ENCODE assay signal across 9 mouse cellular contexts in the genomic region with DNA sequence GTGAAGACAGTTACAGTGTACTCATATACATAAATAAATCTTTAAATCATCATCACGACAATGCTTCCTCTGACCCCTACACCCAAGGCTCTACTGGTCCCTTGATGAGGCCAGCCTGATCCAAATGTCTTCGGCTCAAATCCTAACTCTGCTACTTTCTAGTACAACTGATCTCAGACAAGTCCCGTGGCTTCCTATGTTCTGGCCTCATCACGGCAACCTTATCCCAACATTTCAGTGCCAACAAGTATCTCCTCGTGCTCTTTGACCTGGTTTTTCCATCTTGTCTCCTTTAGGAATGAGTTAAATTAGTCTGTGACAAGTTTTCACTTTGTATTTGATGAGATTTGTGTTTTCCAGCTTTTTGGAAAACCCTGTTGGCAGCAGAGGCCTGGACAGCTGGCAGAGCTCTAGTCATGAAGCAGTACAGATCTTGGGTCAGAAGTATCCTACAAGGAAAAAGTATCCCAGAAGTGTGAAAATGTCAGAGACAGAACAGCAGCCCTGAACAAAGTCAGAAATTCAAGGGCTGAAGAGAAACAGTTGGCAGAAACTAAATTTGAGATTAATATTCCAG. TPM values are rescaled to one million over a fixed set of nuclear protein-coding genes. Genes with fewer than 3 reads are reported as not detected.
DNase-seq lines count a peak whose midpoint lies in the region; ATAC-seq and TF ChIP-seq lines count a peak whose summit lies in the region.
"Had no signal": no experiment of that assay in that cellular context is flagged by ENCODE, and none has a peak within 500 bp of the region (broad histone marks: within the 10 kb centered on the region; RNA-seq: fewer than 3 reads in every experiment).

No protein-coding gene starts in this region.

- peak overlapping the region; percentile 13; the same call in 1 of the 2 replicates for H3K4me2 ChIP-seq in kidney, embryonic 14.5 days (replicated peaks; ENCODE audit: low read depth, low read length)
- peak overlapping the region; percentile 57 for H3K4me2 ChIP-seq in heart, embryonic 13.5 days
- peak overlapping the region; percentile 76 for H3K4me2 ChIP-seq in liver, embryonic 15.5 days

- DNase-seq in kidney, postnatal 14 days = no peak
- no peak for DNase-seq in MEL (ENCODE audit: low read depth, low spot score)
- no peak for DNase-seq in left cerebral cortex, adult 11 months (ENCODE audit: low spot score)
- DNase-seq in ovary, adult 18-20 months (ENCODE audit: low spot score) = no peak
- no peak for DNase-seq in frontal cortex, postnatal 36 days (ENCODE audit: low spot score in 2 of 2)

- TF ChIP-seq CTCF in MEL (IDR thresholded peaks at IDR 0.05 in 2 of 3, conservative IDR thresholded peaks at IDR 0.05 in 1 of 3; ENCODE audit: control insufficient read depth in 1 of 3, insufficient read depth in 1 of 3, low read depth in 2 of 3, low read length in 3 of 3, poor library complexity in 1 of 3, severe bottlenecking in 1 of 3) = no peak

- no peak for ATAC-seq in kidney, embryonic 14.5 days (ENCODE audit: low FRiP score, low TSS enrichment)
- ATAC-seq in heart, embryonic 13.5 days (ENCODE audit: extremely low read depth, insufficient number of reproducible peaks, low FRiP score, low TSS enrichment) = no peak
- no peak for ATAC-seq in liver, embryonic 15.5 days (ENCODE audit: insufficient read depth)

- no peaks in the 10 kb centered on the region for H3K9me3 ChIP-seq in kidney, embryonic 14.5 days (ENCODE audit: control insufficient read depth, low read length)
- no peaks in the 10 kb centered on the region for H3K9me3 ChIP-seq in MEL (replicated peaks; ENCODE audit: insufficient read depth, low read length)
- no peaks in the 10 kb centered on the region for H3K9me3 ChIP-seq in heart, embryonic 13.5 days
- no peaks in the 10 kb centered on the region for H3K9me3 ChIP-seq in liver, embryonic 15.5 days (replicated peaks)

- peaks cover 6% of the 10 kb centered on the region; the same call in 1 of the 2 replicates for H3K4me1 ChIP-seq in kidney, embryonic 14.5 days (ENCODE audit: control insufficient read depth, insufficient read depth, low read length)
- H3K4me1 ChIP-seq in MEL (ENCODE audit: control insufficient read depth in 1 of 2, insufficient read depth in 2 of 2, low read length in 2 of 2) = peaks cover 4 to 7% of the 10 kb centered on the region in 2 experiments; a peak in 2 of 4 replicates
- H3K4me1 ChIP-seq in heart, embryonic 13.5 days = peaks cover 38% of the 10 kb centered on the region
- peaks cover 25% of the 10 kb centered on the region for H3K4me1 ChIP-seq in liver, embryonic 15.5 days (replicated peaks)

- TF ChIP-seq POLR2A in MEL (IDR thresholded peaks at IDR 0.05; ENCODE audit: control insufficient read depth in 1 of 2, insufficient read depth in 1 of 2, low read depth in 1 of 2, low read length in 2 of 2, poor library complexity in 1 of 2) = no peak

- H3K9ac ChIP-seq in kidney, embryonic 14.5 days (ENCODE audit: low read depth, low read length) = no peak overlapping the region; the same call in 1 of the 2 replicates
- peak overlapping the region; percentile 67 for H3K9ac ChIP-seq in MEL (ENCODE audit: control insufficient read depth, low read depth, low read length, poor library complexity, severe bottlenecking)
- peak overlapping the region; percentile 74 for H3K9ac ChIP-seq in heart, embryonic 13.5 days
- H3K9ac ChIP-seq in liver, embryonic 15.5 days = no peak overlapping the region

- no peaks in the 10 kb centered on the region for H3K79me2 ChIP-seq in MEL (ENCODE audit: control insufficient read depth, insufficient read depth, low read length, poor library complexity)

- WGBS in kidney, embryonic 14.5 days = 87% methylated on average over 5 of the region's 5 CpGs
- 77% methylated on average over 5 of the region's 5 CpGs for WGBS in heart, embryonic 13.5 days
- 79% methylated on average over 5 of the region's 5 CpGs for WGBS in liver, embryonic 15.5 days (ENCODE audit: insufficient replicate concordance)

- TF ChIP-seq EP300 in MEL (IDR thresholded peaks at IDR 0.05; ENCODE audit: low read depth in 1 of 2, low read length in 2 of 2) = no peak

- peaks cover 31% of the 10 kb centered on the region for H3K36me3 ChIP-seq in kidney, embryonic 14.5 days (ENCODE audit: control insufficient read depth, insufficient read depth, low read length)
- H3K36me3 ChIP-seq in MEL (ENCODE audit: control insufficient read depth in 1 of 2, insufficient read depth in 2 of 2, low read length in 2 of 2) = peaks cover 0 to 4% of the 10 kb centered on the region in 2 experiments; a peak in 2 of 4 replicates
- peaks cover 48% of the 10 kb centered on the region for H3K36me3 ChIP-seq in heart, embryonic 13.5 days
- H3K36me3 ChIP-seq in liver, embryonic 15.5 days (replicated peaks) = 0 out of 2 replicates have a peak, but pooled peaks cover 4% of the 10 kb centered on the region

- peak overlapping the region; percentile 84; the same call in 1 of the 2 replicates for H3K27ac ChIP-seq in kidney, embryonic 14.5 days (ENCODE audit: low read depth, low read length)
- H3K27ac ChIP-seq in MEL (ENCODE audit: control insufficient read depth, low read depth, low read length) = peak overlapping the region; percentile 76
- H3K27ac ChIP-seq in heart, embryonic 13.5 days (replicated peaks) = peak overlapping the region; percentile 90
- peak overlapping the region; percentile 76 for H3K27ac ChIP-seq in liver, embryonic 15.5 days (replicated peaks)

- TF ChIP-seq RAD21 in MEL (IDR thresholded peaks at IDR 0.05; ENCODE audit: low read depth, low read length) = no peak

- no peaks in the 10 kb centered on the region for H3K27me3 ChIP-seq in kidney, embryonic 14.5 days (ENCODE audit: control insufficient read depth, insufficient read depth, low read length)
- H3K27me3 ChIP-seq in MEL (ENCODE audit: control insufficient read depth in 1 of 2, insufficient read depth in 2 of 2, low read length in 2 of 2) = no peaks in the 10 kb centered on the region
- no peaks in the 10 kb centered on the region for H3K27me3 ChIP-seq in heart, embryonic 13.5 days (replicated peaks)
- H3K27me3 ChIP-seq in liver, embryonic 15.5 days = no peaks in the 10 kb centered on the region

- H3K4me3 ChIP-seq in kidney, embryonic 14.5 days (ENCODE audit: low read length) = no peak overlapping the region
- H3K4me3 ChIP-seq in MEL (ENCODE audit: control insufficient read depth in 1 of 2, insufficient read depth in 1 of 2, low read depth in 2 of 2, low read length in 2 of 2) = peak overlapping the region; percentile 63
- H3K4me3 ChIP-seq in heart, embryonic 13.5 days = peak overlapping the region; percentile 33
- peak overlapping the region; percentile 58; the same call in 1 of the 2 replicates for H3K4me3 ChIP-seq in liver, embryonic 15.5 days (replicated peaks)

TF ChIP-seq in MEL, 35 proteins besides CTCF, POLR2A, EP300 and RAD21:
- no peak for TF ChIP-seq ZC3H11A (IDR thresholded peaks at IDR 0.05; ENCODE audit: low read depth, low read length)
- TF ChIP-seq NRF1 (IDR thresholded peaks at IDR 0.05; ENCODE audit: insufficient read depth, low read depth, low read length, poor library complexity, severe bottlenecking) = no peak
- no peak for TF ChIP-seq ZMIZ1 (IDR thresholded peaks at IDR 0.05; ENCODE audit: low read depth, low read length)
- TF ChIP-seq MAX (IDR thresholded peaks at IDR 0.05; ENCODE audit: low read length) = no peak
- TF ChIP-seq CHD1 (IDR thresholded peaks at IDR 0.05; ENCODE audit: low read depth, low read length) = no peak
- TF ChIP-seq TCF12 (IDR thresholded peaks at IDR 0.05; ENCODE audit: low read depth, low read length) = no peak
- no peak for TF ChIP-seq E2F4 (IDR thresholded peaks at IDR 0.05; ENCODE audit: borderline replicate concordance, low read depth, low read length)
- TF ChIP-seq NELFE (IDR thresholded peaks at IDR 0.05; ENCODE audit: low read depth, low read length) = no peak
- TF ChIP-seq KAT2A (conservative IDR thresholded peaks at IDR 0.05; ENCODE audit: low read depth, low read length) = no peak
- no peak for TF ChIP-seq CHD2 (IDR thresholded peaks at IDR 0.05; ENCODE audit: low read length)
- TF ChIP-seq SMC3 (IDR thresholded peaks at IDR 0.05; ENCODE audit: low read depth, low read length) = no peak
- TF ChIP-seq ELF1 (IDR thresholded peaks at IDR 0.05; ENCODE audit: low read depth, low read length) = no peak

RNA-seq across cellular contexts. Expression of a gene that starts 31.2 kb away (rescaled TPM):
- polyA plus RNA-seq in kidney, embryonic 14.5 days (2014; fragmentation: Nextera tagmentation; extraction: Ambion mirVana) = 35.6 and 36.0 TPM in 2 replicates
- 5.1 and 5.8 TPM in 2 replicates for total RNA-seq in MEL (2012; rRNA removed)
- polyA plus RNA-seq in MEL (2012; ENCODE audit: insufficient read depth in 1 of 2, insufficient read length in 2 of 2, low read depth in 1 of 2, low replicate concordance in 2 of 2, missing spikeins in 1 of 2) = 10 to 100 TPM in 1 of 2 experiments, not detected in 1; 23.5 TPM
- 35.4 and 37.3 TPM in 2 replicates for polyA plus RNA-seq in heart, embryonic 13.5 days (2015; fragmentation: Nextera tagmentation; extraction: Ambion mirVana)
- polyA plus RNA-seq in liver, embryonic 15.5 days (2015; fragmentation: Nextera tagmentation; extraction: Ambion mirVana) = 6.7 and 6.9 TPM in 2 replicates

RNA-seq across cellular contexts. Expression of a gene that starts 45.4 kb away (rescaled TPM):
- 0.89 and 1.1 TPM in 2 replicates for polyA plus RNA-seq in kidney, embryonic 14.5 days (2014; fragmentation: Nextera tagmentation; extraction: Ambion mirVana)
- 11.8 and 15.6 TPM in 2 replicates for total RNA-seq in MEL (2012; rRNA removed)
- 10 to 100 TPM in 1 of 2 experiments, not detected in 1; 17.8 TPM for polyA plus RNA-seq in MEL (2012; ENCODE audit: insufficient read depth in 1 of 2, insufficient read length in 2 of 2, low read depth in 1 of 2, low replicate concordance in 2 of 2, missing spikeins in 1 of 2)
- 0.53 and 0.96 TPM in 2 replicates for polyA plus RNA-seq in heart, embryonic 13.5 days (2015; fragmentation: Nextera tagmentation; extraction: Ambion mirVana)
- polyA plus RNA-seq in liver, embryonic 15.5 days (2015; fragmentation: Nextera tagmentation; extraction: Ambion mirVana) = 10.1 and 15.5 TPM in 2 replicates
- total RNA-seq: granulocyte monocyte progenitor cell, adult 5-6 weeks had no signal

RNA-seq across cellular contexts. Expression of a gene that starts 57.5 kb away (rescaled TPM):
- polyA plus RNA-seq in kidney, embryonic 14.5 days (2014; fragmentation: Nextera tagmentation; extraction: Ambion mirVana) = 17.6 and 33.7 TPM in 2 replicates
- 5.5 and 8.2 TPM in 2 replicates for total RNA-seq in MEL (2012; rRNA removed)
- polyA plus RNA-seq in MEL (2012; ENCODE audit: insufficient read depth in 1 of 2, insufficient read length in 2 of 2, low read depth in 1 of 2, low replicate concordance in 2 of 2, missing spikeins in 1 of 2) = 10 to 100 TPM; 33.8 to 46.0 TPM
- polyA plus RNA-seq in heart, embryonic 13.5 days (2015; fragmentation: Nextera tagmentation; extraction: Ambion mirVana) = 7.4 and 8.0 TPM in 2 replicates
- 6.8 and 7.0 TPM in 2 replicates for polyA plus RNA-seq in liver, embryonic 15.5 days (2015; fragmentation: Nextera tagmentation; extraction: Ambion mirVana)

Comparison
In these comparisons a context has a peak if more than half of its experiments do, and no peak if none do; other contexts are left out.
1. H3K4me2 ChIP-seq: peak in every context shown above with its lines; median percentile 76 in liver, embryonic 15.5 days; 57 in heart, embryonic 13.5 days; 13 in kidney, embryonic 14.5 days.
2. H3K9ac ChIP-seq: peak in MEL (single experiment) and heart, embryonic 13.5 days (single experiment); none in kidney, embryonic 14.5 days (single experiment) and liver, embryonic 15.5 days (single experiment).
3. Peak in every context shown above with its lines, with median percentiles within 50 percentile points of each other: H3K27ac ChIP-seq.